Mouse (Mus musculus) heart, adult 2 months (tissue): ENCODE measurements at regions not wholly inside any gene's neighbourhood (a gene's known extent, or its start where the extent isn't known, plus 50 kb on each side); places are given as distances from the start of the nearest gene placed in this dataset.

Experiments used
- CTCF ChIP-seq: fragments of 200-600 bp; IDR thresholded peaks from 2 replicates; pipeline ENCODE4 v1.8.1; 2022; ENCODE audit warnings: antibody characterized with exemption, mild to moderate bottlenecking, moderate library complexity
- EP300 ChIP-seq: fragments of 200-500 bp; IDR thresholded peaks from 2 replicates; pipeline ENCODE4 v1.6.1; 2011; ENCODE audit warnings: low read depth, low read length, control low read depth; ENCODE audit not compliant: insufficient read depth
- POLR2A ChIP-seq: fragments of 200-500 bp; IDR thresholded peaks from 2 replicates; pipeline ENCODE4 v1.6.1; 2011; ENCODE audit warnings: mild to moderate bottlenecking, low read depth, low read length, control low read depth; ENCODE audit not compliant: insufficient read depth

- TF ChIP-seq CTCF (no peak), POLR2A (no peak), EP300 (no peak)
These were observed 245.8 kb upstream of the Nr4a3 start for GRCm38 (mm10) chr4:47799165-47799564.
